Mouse (Mus musculus): ENCODE results near the gene Clasrp. TPM values are rescaled to one million over a fixed set of nuclear protein-coding genes. Genes with fewer than 3 reads are reported as not detected.

The Clasrp gene
- total RNA-seq, 1 experiment from 2014 or later = 27.3 TPM

DNA sequence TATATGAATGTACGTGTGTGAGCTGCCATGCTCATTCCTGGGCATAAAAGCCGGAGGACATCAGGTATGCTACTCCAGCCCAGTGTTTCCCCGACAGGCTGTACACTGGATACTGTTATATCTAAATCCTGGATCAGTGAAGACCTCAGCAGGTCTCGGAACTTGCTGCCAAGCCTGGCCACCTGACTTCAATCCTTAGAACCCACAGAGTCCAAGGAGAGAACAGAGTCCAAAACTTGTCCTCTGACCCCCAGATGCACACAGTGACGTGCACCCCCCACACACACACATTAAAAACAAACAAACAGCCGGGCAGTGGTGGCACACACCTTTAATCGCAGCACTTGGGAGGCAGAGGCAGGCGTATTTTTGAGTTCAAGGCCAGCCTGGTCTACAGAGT lies 36.9 kb downstream of the Clasrp start:
- ATAC-seq (replicated peaks; ENCODE audit: low read depth, poor library complexity, severe bottlenecking) = no peak

DNA sequence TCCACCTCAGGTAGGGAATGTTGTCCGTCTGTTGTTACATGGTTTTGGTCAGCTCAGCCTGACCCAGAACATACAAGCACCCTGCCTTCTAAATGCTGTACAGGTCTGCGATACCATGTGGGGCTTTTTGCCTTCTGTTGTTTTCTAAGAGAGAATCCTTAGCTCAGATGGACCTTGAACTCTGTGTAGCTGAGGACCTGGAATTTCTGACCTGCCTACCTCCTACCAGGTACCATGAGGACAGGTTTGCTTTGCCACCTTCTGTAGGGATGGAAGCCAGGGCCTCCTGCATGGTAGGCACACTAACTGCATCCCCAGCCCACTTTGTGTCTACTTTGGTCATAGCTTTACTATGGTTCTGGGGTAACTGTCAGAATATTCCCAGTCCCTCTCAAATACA lies 38.5 kb downstream of the Clasrp start:
- ATAC-seq (replicated peaks; ENCODE audit: low read depth, poor library complexity, severe bottlenecking) = no peak

GRCm38 (mm10) chr7:19564455-19564854 lies 39.8 kb downstream of the Clasrp start:
- ATAC-seq (replicated peaks; ENCODE audit: low read depth, poor library complexity, severe bottlenecking) = no peak

- ATAC-seq (replicated peaks; ENCODE audit: low read depth, poor library complexity, severe bottlenecking) = peak; percentile 22; the same call in 1 of the 2 replicates
These were observed 40.4 kb downstream of the Clasrp start for GRCm38 (mm10) chr7:19563884-19564283.

DNA sequence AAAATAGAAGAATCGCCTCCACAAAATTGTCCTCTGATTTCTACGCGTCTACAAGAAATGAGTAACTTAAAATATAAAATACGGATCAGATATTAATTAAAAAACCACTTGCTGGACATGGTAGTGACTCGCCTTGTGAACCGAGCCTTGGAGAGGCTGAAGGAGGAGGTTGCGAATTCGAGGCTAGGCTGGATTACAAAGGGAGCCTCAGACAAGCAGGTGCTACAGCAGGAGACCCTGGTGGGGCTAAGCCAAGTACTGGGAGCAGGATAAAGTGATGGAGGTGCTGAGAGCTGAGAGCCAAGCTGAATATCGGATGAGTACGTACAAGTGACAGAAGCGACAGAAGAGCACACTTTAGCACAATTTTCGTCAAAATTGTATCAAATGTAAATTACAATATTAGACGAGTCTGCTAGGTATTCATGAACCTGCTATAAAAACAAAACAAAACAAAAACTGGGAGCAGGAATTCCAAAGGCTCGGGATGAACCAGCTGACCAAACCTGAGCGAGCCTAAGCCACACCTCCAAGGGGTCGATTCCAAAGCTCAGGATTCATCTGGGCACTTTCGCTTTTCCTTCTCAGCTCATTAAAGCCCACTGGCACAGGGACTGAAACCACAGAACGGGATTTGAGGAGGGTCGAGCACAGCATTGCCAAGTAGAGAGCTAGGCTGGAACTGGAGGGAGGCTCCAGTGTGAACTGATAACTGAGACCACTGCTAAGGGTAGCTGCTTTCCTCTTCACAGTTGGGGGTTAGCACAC lies 41.5 kb downstream of the Clasrp start, which contains the start of gene Ppp1r37:
Gene Ppp1r37 (minus strand): TSS at position 434 of the 768 bp plus-strand sequence.
- no peak for ATAC-seq (replicated peaks; ENCODE audit: low read depth, poor library complexity, severe bottlenecking)

- peak; percentile 76 for ATAC-seq (replicated peaks; ENCODE audit: low read depth, poor library complexity, severe bottlenecking)
These were observed 42.3 kb downstream of the Clasrp start for GRCm38 (mm10) chr7:19561765-19562642.

GRCm38 (mm10) chr7:19561431-19561764 lies 42.9 kb downstream of the Clasrp start:
- ATAC-seq (replicated peaks; ENCODE audit: low read depth, poor library complexity, severe bottlenecking) = no peak

GRCm38 (mm10) chr7:19560491-19561260 lies 43.6 kb downstream of the Clasrp start:
- no peak for ATAC-seq (replicated peaks; ENCODE audit: low read depth, poor library complexity, severe bottlenecking)

GRCm38 (mm10) chr7:19558965-19559364 lies 45.3 kb downstream of the Clasrp start:
- no peak for ATAC-seq (replicated peaks; ENCODE audit: low read depth, poor library complexity, severe bottlenecking)

DNA sequence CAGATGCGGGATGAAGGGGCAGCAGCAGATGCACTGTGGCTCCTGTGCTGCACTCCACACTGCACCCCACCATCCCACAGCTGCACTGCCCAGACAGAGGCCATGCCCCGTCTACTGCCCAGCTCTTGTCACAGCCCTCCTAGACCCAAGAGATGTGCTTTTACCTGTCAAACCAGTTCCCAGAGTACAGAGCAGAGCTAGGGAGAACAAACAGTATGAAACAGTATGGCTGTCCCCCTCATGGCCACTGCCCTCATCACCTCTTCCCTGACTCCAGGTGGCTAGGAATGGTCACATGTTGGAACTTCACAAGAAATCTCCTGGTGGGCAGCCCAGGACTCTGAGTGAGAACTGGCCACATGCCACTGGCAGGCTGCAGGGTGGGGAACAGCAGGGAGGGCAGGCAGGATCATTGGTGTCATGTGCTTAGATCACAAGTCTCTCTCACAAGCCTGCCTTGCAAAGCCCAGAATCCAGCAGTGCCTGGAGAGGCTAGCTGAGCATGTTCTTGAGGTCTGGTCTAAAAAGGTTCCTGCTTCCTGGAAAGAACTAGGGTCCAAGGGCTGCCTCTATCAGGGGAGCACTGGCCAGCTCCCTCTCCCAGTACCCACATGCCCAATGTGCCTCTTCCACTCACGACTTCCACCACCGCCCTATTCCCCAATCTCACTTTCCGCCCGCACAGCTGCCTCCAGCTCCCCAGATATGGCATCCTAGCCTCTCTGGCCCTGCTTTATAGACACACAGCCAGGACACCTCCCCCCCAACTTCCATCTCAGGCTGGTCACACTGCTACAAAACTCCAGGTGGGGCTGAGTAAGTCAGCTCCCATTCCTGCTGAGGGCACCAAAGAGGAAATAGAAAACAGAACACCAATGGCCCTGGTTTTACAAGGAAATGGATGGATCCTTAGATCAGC lies 46.0 kb downstream of the Clasrp start:
- ATAC-seq (replicated peaks; ENCODE audit: low read depth, poor library complexity, severe bottlenecking) = no peak

GRCm38 (mm10) chr7:19557086-19557485 lies 47.2 kb downstream of the Clasrp start:
- no peak for ATAC-seq (replicated peaks; ENCODE audit: low read depth, poor library complexity, severe bottlenecking)

GRCm38 (mm10) chr7:19554168-19554567 lies 50.1 kb downstream of the Clasrp start:
- ATAC-seq (replicated peaks; ENCODE audit: low read depth, poor library complexity, severe bottlenecking) = no peak

- peak; percentile 60 for ATAC-seq (replicated peaks; ENCODE audit: low read depth, poor library complexity, severe bottlenecking)
These were observed 51.8 kb downstream of the Clasrp start for GRCm38 (mm10) chr7:19552443-19552842.

GRCm38 (mm10) chr7:19551634-19552033 lies 52.7 kb downstream of the Clasrp start:
- no peak for ATAC-seq (replicated peaks; ENCODE audit: low read depth, poor library complexity, severe bottlenecking)

DNA sequence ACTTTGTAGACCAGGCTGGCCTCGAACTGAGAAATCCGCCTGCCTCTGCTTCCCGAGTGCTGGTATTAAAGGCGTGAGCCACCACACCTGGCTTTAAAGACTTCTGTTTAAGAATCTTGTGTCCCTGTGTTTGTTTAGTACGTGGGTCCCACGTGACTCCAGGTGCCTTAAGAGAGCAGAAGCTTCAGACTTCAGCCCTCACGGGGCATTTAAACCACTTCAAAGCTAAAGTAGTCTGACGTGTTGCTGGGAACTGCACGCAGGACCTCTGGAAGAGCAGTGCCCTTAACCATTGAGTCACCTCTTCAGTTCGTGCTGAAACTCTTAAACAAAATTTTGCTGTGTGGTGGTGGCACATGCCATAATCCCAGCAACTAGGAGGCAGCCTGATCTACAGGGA lies 54.9 kb downstream of the Clasrp start:
- no peak for ATAC-seq (replicated peaks; ENCODE audit: low read depth, poor library complexity, severe bottlenecking)

- ATAC-seq (replicated peaks; ENCODE audit: low read depth, poor library complexity, severe bottlenecking) = no peak
These were observed 56.8 kb downstream of the Clasrp start for GRCm38 (mm10) chr7:19547344-19547969.

GRCm38 (mm10) chr7:19546007-19546406 lies 58.3 kb downstream of the Clasrp start:
- no peak for ATAC-seq (replicated peaks; ENCODE audit: low read depth, poor library complexity, severe bottlenecking)

DNA sequence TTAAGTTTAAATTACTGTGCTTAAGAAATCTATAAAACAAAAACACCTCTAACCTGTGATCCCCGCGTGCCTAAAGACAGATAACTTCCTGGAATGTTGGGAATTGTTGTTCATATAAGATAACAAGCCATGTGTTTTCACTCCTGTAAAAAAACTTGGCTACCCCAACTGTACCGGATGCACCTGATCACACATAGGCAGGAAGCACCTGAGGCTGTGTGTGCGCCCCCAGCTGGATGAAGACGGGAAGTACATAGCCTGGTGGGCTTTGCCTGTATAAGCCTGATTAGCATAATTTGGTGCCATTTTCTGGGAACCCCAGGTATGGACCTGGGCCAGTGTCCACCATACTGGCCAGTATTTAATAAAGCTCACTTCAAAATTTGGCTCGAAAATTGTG lies 60.7 kb downstream of the Clasrp start:
- ATAC-seq (replicated peaks; ENCODE audit: low read depth, poor library complexity, severe bottlenecking) = peak; percentile 67

DNA sequence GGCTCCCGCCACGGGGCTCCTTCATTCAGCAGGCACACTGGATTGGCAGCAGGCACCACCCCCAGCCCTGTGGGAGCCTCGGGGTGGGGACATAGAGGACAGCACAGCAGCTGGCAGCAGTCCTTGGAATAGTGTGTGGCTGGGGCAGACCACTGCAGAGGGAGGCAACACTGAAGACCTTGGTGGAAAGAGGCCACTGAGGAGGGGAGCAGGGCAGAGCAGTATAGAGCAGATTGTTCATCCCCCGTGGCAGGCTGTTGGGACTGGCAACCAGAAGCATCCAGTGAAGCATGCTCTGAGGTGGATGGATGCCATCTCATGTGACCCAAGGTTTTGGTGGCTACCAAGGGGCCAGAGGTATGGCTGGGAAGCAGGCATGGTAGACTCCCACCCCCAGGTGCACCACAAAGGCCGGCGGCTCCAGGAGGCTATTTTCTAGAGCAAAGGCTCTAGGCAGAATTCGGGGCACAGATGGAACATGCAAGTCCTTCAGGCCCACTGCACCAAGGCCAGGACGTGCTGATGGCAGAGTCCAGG lies 62.1 kb downstream of the Clasrp start:
- 0 out of 2 replicates have a peak, but pooled peaks have one; percentile 27 for ATAC-seq (replicated peaks; ENCODE audit: low read depth, poor library complexity, severe bottlenecking)

Data from common myeloid progenitor, adult 5-6 weeks (primary cell).